Mouse (Mus musculus) liver, embryonic 16.5 days (tissue): ENCODE data around the gene Adgrv1. TPM values are rescaled to one million over a fixed set of nuclear protein-coding genes. Genes with fewer than 3 reads are reported as not detected.
"Not testable (repeated sequence)": the region's sequence is repeated elsewhere in the genome, so short reads cannot be mapped to it uniquely, and the experiment has no call there.

ENCODE experiments used
- ATAC-seq: fragments of 200-750 bp; cut with Nextera tagmentation; 2 replicates; pipeline ENCODE4 v1.8.0; 2017; ENCODE audit warnings: low read depth, mild to moderate bottlenecking, moderate number of reproducible peaks, moderate library complexity
- H3K27ac ChIP-seq: fragments of 300-500 bp; sonication (generic); 2 replicates; pipeline ENCODE4 v1.5.1; 2014; ENCODE audit warnings: mild to moderate bottlenecking, low read length
- H3K27me3 ChIP-seq: fragments of 300-500 bp; sonication (generic); 2 replicates; pipeline ENCODE4 v1.6.1; 2014; ENCODE audit warnings: low read depth, low read length, mixed read lengths; ENCODE audit not compliant: control insufficient read depth, insufficient read depth
- H3K36me3 ChIP-seq: fragments of 300-500 bp; sonication (generic); 2 replicates; pipeline ENCODE4 v1.6.1; 2014; ENCODE audit warnings: mild to moderate bottlenecking; ENCODE audit not compliant: control insufficient read depth, insufficient read depth
- H3K4me1 ChIP-seq: fragments of 300-500 bp; sonication (generic); 2 replicates; pipeline ENCODE4 v1.6.1; 2014; ENCODE audit warnings: low read depth, low read length, mixed read lengths; ENCODE audit not compliant: control insufficient read depth
- H3K4me2 ChIP-seq: fragments of 300-500 bp; sonication (generic); 2 replicates; pipeline ENCODE4 v1.6.1; 2014; ENCODE audit warnings: low read depth, low read length, mixed read lengths
- H3K4me3 ChIP-seq: fragments of 300-500 bp; sonication (generic); 2 replicates; pipeline ENCODE4 v1.5.1; 2014; ENCODE audit warnings: low read depth, mild to moderate bottlenecking, low read length
- H3K9ac ChIP-seq: fragments of 300-500 bp; sonication (generic); 2 replicates; pipeline ENCODE4 v1.6.1; 2014; ENCODE audit warnings: low read depth, low read length
- H3K9me3 ChIP-seq: fragments of 300-500 bp; sonication (generic); replicated peaks from 2 replicates; pipeline ENCODE4 v1.6.1; 2016; ENCODE audit warnings: low read length; ENCODE audit not compliant: control insufficient read depth
- WGBS: fragments of 180-500 bp; shearing (Covaris S2); extraction: QIAGEN DNeasy Blood & Tissue Kit; methylation state at CpG from one replicate; pipeline ENCODE4 v1.1.7; 2014; ENCODE audit not compliant: insufficient replicate concordance; 5-methylcytosine and 5-hydroxymethylcytosine counted together
- polyA plus RNA-seq: library from polyadenylated mRNA; unstranded; fragments of >200 nt; fragmentation: Nextera tagmentation; extraction: Ambion mirVana; gene quantifications from 2 replicates; pipeline ENCODE4 v1.2.1, GENCODE M21; 2015

Adgrv1 gene
- polyA plus RNA-seq, 1 experiment from 2014 or later: 0.17 TPM

- H3K36me3 ChIP-seq: no peaks in the 10 kb centered on the region
Observed at GRCm38 (mm10) chr13:81273837-81274236, 359.1 kb downstream of the Adgrv1 start.

DNA sequence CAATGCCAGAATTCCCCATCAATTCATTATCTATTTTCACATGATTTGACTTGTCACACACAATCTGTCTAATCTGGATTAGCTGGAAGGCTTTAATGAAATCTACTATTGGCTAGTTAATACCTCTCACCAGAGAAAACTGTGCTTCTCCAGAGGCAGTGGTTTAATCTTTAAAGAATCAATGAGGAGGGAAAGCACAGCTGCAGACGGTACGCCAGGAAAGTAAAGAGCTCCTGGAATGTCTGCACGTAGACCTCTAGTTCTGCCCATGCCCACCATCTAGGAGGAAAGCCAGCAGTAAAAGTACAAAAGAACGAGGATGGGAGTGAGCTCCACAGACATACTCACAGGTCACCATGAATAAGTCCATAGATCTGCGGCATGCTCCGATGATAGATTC is 362.6 kb downstream of the Adgrv1 start:
- 69% methylated on average over 6 of the region's 6 CpGs for WGBS
- no peaks in the 10 kb centered on the region for H3K36me3 ChIP-seq
- no peak overlapping the region for H3K4me2 ChIP-seq
- H3K27ac ChIP-seq: no peak overlapping the region
- H3K4me1 ChIP-seq: no peaks in the 10 kb centered on the region
- H3K4me3 ChIP-seq: no peak overlapping the region
- no peaks in the 10 kb centered on the region for H3K27me3 ChIP-seq
- no peaks in the 10 kb centered on the region for H3K9me3 ChIP-seq
- no peak overlapping the region for H3K9ac ChIP-seq
- ATAC-seq: no peak

More at GRCm38 (mm10) chr13:81273837-81274236, 359.1 kb downstream of the Adgrv1 start:
- WGBS: 53% methylated on average over 1 of the region's 1 CpGs
- no peak overlapping the region for H3K9ac ChIP-seq
- no peak for ATAC-seq
- no peaks in the 10 kb centered on the region for H3K9me3 ChIP-seq
- no peaks in the 10 kb centered on the region for H3K27me3 ChIP-seq
- no peak overlapping the region for H3K4me2 ChIP-seq
- no peak overlapping the region for H3K27ac ChIP-seq
- H3K4me3 ChIP-seq: no peak overlapping the region
- H3K4me1 ChIP-seq: no peaks in the 10 kb centered on the region

- no peaks in the 10 kb centered on the region for H3K27me3 ChIP-seq
- H3K4me1 ChIP-seq: no peaks in the 10 kb centered on the region
- no peak overlapping the region for H3K4me2 ChIP-seq
- H3K9ac ChIP-seq: no peak overlapping the region
- no peak for ATAC-seq
- H3K9me3 ChIP-seq: no peaks in the 10 kb centered on the region
- H3K27ac ChIP-seq: no peak overlapping the region
- no peaks in the 10 kb centered on the region for H3K36me3 ChIP-seq
- no peak overlapping the region for H3K4me3 ChIP-seq
- WGBS: 54% methylated on average over 6 of the region's 6 CpGs
Observed at GRCm38 (mm10) chr13:81269056-81269455, 363.9 kb downstream of the Adgrv1 start.

DNA sequence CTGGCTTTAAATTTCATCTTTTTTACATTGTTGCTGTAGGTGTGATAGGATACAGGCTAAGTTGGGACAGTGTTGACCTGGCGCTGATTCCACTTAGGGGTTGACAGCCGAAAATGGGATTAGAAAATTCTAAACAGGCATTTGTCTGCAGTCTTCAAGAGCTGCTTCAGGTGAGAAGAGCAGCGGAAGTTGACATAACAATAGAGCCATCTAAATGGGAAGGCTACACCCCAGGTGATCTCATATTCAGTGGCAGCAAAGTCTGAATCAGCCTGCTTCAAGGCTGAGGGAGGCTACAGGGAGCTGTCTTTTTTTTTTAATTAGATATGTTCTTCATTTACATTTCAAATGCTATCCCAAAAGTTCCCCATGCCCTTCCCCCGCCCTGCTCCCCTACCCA is 365.5 kb downstream of the Adgrv1 start:
- 54% methylated on average over 4 of the region's 4 CpGs for WGBS
- H3K4me1 ChIP-seq, H3K27me3 ChIP-seq, H3K36me3 ChIP-seq, H3K9ac ChIP-seq, H3K27ac ChIP-seq, H3K4me2 ChIP-seq, ATAC-seq, H3K4me3 ChIP-seq, H3K9me3 ChIP-seq: not testable (repeated sequence)

- Histone ChIP-seq H3K4me3 (no peak overlapping the region), H3K27ac (no peak overlapping the region), H3K9ac (no peak overlapping the region), H3K36me3 (no peaks in the 10 kb centered on the region), H3K4me2 (no peak overlapping the region), H3K4me1 (no peaks in the 10 kb centered on the region), H3K9me3 (no peaks in the 10 kb centered on the region), H3K27me3 (no peaks in the 10 kb centered on the region)
- ATAC-seq: no peak
- WGBS: 40% methylated on average over 1 of the region's 1 CpGs
Observed at GRCm38 (mm10) chr13:81264465-81264864, 368.5 kb downstream of the Adgrv1 start.

DNA sequence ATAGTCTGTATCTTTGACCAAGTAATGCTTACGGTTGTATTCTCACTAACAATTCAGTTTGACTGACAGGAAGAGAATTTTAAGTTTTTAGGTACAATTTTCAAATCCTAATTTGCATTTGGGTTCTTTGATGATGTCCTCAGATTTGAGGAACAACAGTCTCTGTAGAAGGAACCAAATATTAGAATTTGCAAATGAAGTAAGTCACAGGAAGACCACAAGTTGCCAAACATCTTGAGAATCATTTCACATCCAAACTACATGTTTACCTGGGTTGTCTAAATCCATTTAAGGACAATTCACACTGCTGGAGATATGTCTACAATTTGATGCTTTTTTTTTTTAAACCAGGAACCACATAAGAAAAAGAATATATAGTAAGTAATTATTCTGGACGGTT is 391.8 kb downstream of the Adgrv1 start:
- no peak overlapping the region for H3K27ac ChIP-seq
- no peaks in the 10 kb centered on the region for H3K27me3 ChIP-seq
- no peaks in the 10 kb centered on the region for H3K4me1 ChIP-seq
- H3K4me3 ChIP-seq: no peak overlapping the region
- no peak overlapping the region for H3K4me2 ChIP-seq
- no peak for ATAC-seq
- H3K9ac ChIP-seq: no peak overlapping the region
- H3K36me3 ChIP-seq: no peaks in the 10 kb centered on the region
- no peaks in the 10 kb centered on the region for H3K9me3 ChIP-seq
- WGBS: 52% methylated on average over 2 of the region's 2 CpGs

- no peak for ATAC-seq
- Histone ChIP-seq H3K9me3 (no peaks in the 10 kb centered on the region), H3K4me2 (no peak overlapping the region), H3K27ac (no peak overlapping the region), H3K4me1 (no peaks in the 10 kb centered on the region), H3K36me3 (no peaks in the 10 kb centered on the region), H3K4me3 (no peak overlapping the region), H3K27me3 (no peaks in the 10 kb centered on the region), H3K9ac (no peak overlapping the region)
- 71% methylated on average over 10 of the region's 10 CpGs for WGBS
Observed at GRCm38 (mm10) chr13:81239836-81240235, 393.1 kb downstream of the Adgrv1 start.

- H3K4me2 ChIP-seq: no peak overlapping the region
- no peak overlapping the region for H3K4me3 ChIP-seq
- WGBS: 47% methylated on average over 3 of the region's 3 CpGs
- H3K27me3 ChIP-seq: no peaks in the 10 kb centered on the region
- H3K9me3 ChIP-seq: no peaks in the 10 kb centered on the region
- H3K27ac ChIP-seq: no peak overlapping the region
- no peak overlapping the region for H3K9ac ChIP-seq
- ATAC-seq: no peak
- H3K36me3 ChIP-seq: no peaks in the 10 kb centered on the region
- no peaks in the 10 kb centered on the region for H3K4me1 ChIP-seq
Observed at GRCm38 (mm10) chr13:81239427-81239826, 393.5 kb downstream of the Adgrv1 start.

DNA sequence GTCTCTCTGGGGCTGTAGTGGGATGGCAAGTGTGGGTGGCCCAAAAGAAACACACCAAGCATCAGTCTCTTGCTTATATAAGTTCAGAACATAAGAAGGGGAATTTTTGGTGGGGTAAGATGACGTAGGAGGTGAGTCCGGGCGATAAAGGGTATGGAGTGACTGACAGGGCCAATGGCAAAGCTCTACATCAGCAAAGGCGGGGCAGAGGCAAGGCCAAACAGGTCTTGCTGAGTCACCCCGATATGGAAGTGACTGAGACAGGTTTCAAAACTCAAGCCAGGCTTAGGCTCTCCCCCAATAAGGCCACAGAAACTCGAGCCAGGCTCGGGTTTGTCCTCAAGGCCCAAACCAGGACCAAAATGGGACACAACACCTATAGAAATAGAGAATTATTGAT is 394.1 kb downstream of the Adgrv1 start:
- H3K27me3 ChIP-seq: no peaks in the 10 kb centered on the region
- H3K27ac ChIP-seq: no peak overlapping the region
- no peak for ATAC-seq
- H3K9ac ChIP-seq: no peak overlapping the region
- no peaks in the 10 kb centered on the region for H3K4me1 ChIP-seq
- H3K4me2 ChIP-seq: no peak overlapping the region
- no peak overlapping the region for H3K4me3 ChIP-seq
- no peaks in the 10 kb centered on the region for H3K9me3 ChIP-seq
- 62% methylated on average over 7 of the region's 7 CpGs for WGBS
- H3K36me3 ChIP-seq: no peaks in the 10 kb centered on the region

DNA sequence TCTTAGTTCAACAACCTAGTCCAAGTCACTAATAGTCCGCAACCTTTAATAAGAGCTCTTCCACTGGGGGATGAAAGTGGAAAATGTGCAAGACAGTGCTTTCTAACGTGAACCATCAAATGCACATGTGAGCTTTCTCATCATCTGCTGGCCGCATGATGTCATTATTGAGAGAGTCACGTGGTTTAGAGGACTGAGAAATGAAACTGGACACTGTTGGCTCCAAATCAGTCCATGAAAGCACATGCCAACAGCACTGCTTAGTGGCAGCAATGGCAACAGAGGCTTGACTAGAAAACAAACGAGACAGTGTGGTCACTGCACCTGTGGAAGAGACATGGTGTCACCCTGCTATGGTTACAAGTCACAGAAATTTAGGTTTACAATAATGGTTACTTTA is 395.0 kb downstream of the Adgrv1 start:
- no peak overlapping the region for H3K9ac ChIP-seq
- WGBS: 57% methylated on average over 5 of the region's 5 CpGs
- H3K27ac ChIP-seq: no peak overlapping the region
- H3K4me2 ChIP-seq: no peak overlapping the region
- H3K9me3 ChIP-seq: no peaks in the 10 kb centered on the region
- H3K27me3 ChIP-seq: no peaks in the 10 kb centered on the region
- H3K4me3 ChIP-seq: no peak overlapping the region
- H3K4me1 ChIP-seq: no peaks in the 10 kb centered on the region
- ATAC-seq: no peak
- no peaks in the 10 kb centered on the region for H3K36me3 ChIP-seq
